Mouse (Mus musculus) small intestine, adult 2 months (tissue): ENCODE measurements around the gene Mtmr4. TPM values are rescaled to one million over a fixed set of nuclear protein-coding genes. Genes with fewer than 3 reads are reported as not detected.

Source experiments
- H3K27ac ChIP-seq: fragments of 200-500 bp; 2 replicates; pipeline ENCODE4 v1.5.1; 2012; ENCODE audit warnings: low read depth, low read length, control low read depth, inconsistent platforms; ENCODE audit not compliant: insufficient read depth
- H3K27me3 ChIP-seq: fragments of 200-500 bp; 2 replicates; pipeline ENCODE4 v1.6.1; 2012; ENCODE audit warnings: mild to moderate bottlenecking, moderate library complexity, low read length, inconsistent platforms; ENCODE audit not compliant: control insufficient read depth, insufficient read depth
- H3K36me3 ChIP-seq: fragments of 200-500 bp; 2 replicates; pipeline ENCODE4 v1.6.1; 2012; ENCODE audit warnings: mild to moderate bottlenecking, low read length, control low read depth, inconsistent platforms; ENCODE audit not compliant: control insufficient read depth, insufficient read depth
- H3K4me1 ChIP-seq: fragments of 200-500 bp; 2 replicates; pipeline ENCODE4 v1.6.1; 2012; ENCODE audit warnings: low read length, inconsistent platforms, mixed read lengths; ENCODE audit not compliant: control insufficient read depth, insufficient read depth, insufficient read length
- H3K4me3 ChIP-seq: fragments of 200-500 bp; 2 replicates; pipeline ENCODE4 v1.5.1; 2012; ENCODE audit warnings: low read depth, mild to moderate bottlenecking, control low read depth, inconsistent platforms, low read length, moderate library complexity
- CTCF ChIP-seq: fragments of 200-500 bp; IDR thresholded peaks from 2 replicates; pipeline ENCODE4 v1.5.1; 2012; ENCODE audit warnings: low read depth, mild to moderate bottlenecking, control low read depth, inconsistent platforms, low read length, moderate library complexity, mixed read lengths; ENCODE audit not compliant: insufficient replicate concordance, insufficient read length; ENCODE audit errors: extremely low read depth
- POLR2A ChIP-seq: fragments of 200-500 bp; IDR thresholded peaks from 2 replicates; pipeline ENCODE4 v1.6.1; 2012; ENCODE audit warnings: low read depth, mild to moderate bottlenecking, control low read depth, inconsistent platforms, low read length, moderate library complexity
- WGBS: fragments of 180-500 bp; shearing (Covaris S2); methylation state at CpG from one replicate; pipeline ENCODE4 v1.1.7; 2018; 5-methylcytosine and 5-hydroxymethylcytosine counted together
- polyA plus RNA-seq: library from polyadenylated mRNA; depleted of rRNA; stranded (reverse); fragments of >200 nt; gene quantifications from 2 replicates; pipeline ENCODE4 v1.2.3, GENCODE M21; 2012; rRNA removed

The Mtmr4 gene
- 28.3 and 60.0 TPM in 2 replicates for polyA plus RNA-seq

DNA sequence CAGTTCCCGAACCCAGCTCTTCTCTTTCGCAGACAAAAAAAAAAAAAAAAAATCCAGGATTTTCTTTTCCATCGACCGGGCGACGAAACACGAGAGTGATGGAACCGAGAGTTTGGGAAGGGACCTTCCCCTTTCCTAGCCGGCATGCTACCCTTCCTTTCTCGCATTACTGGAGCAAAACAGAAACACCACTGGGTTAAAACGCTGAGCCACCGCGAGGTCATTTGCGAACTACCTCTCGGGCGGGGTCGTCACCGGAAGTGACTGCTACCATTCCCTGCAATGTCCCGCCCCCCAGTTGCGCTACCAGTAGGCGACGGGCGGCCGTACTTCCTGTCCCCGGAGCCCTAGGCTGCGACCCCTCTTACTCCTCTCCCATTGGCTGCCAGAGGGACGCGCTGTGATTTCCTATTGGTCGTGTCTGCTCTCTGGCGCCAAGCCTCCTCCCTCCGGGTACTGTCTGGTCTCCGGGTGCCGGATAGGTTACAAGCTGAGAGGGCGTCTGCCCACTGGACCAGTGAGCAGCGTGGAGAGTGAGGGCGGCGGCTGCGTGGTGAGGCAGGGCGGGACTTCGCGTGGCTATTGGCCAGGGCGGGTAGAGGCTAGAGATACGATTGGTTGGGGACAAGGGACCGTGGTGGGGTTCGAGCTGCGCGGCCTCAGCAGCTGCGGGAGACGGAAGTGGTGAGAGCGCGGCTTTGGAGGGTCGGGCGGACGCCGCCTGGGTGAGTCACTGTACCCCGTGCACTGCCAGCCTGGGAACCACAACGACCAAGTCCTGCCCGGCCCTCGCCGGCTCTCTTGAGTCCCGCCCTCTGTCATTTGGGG lies at the start of gene Mtmr4:
Mtmr4 (plus strand) TSS at position 637 of the 828 bp plus-strand sequence.
- Histone ChIP-seq H3K27me3 (no peaks in the 10 kb centered on the region), H3K36me3 (peaks cover 2% of the 10 kb centered on the region), H3K27ac (peak within 1 kb of the TSS; percentile 92), H3K4me1 (peaks cover 2% of the 10 kb centered on the region; the same call in 1 of the 2 replicates), H3K4me3 (peak within 1 kb of the TSS; percentile 70)
- TF ChIP-seq POLR2A (peak; percentile 96), CTCF (no peak)
- 1% methylated on average over 61 of the region's 61 CpGs for WGBS

DNA sequence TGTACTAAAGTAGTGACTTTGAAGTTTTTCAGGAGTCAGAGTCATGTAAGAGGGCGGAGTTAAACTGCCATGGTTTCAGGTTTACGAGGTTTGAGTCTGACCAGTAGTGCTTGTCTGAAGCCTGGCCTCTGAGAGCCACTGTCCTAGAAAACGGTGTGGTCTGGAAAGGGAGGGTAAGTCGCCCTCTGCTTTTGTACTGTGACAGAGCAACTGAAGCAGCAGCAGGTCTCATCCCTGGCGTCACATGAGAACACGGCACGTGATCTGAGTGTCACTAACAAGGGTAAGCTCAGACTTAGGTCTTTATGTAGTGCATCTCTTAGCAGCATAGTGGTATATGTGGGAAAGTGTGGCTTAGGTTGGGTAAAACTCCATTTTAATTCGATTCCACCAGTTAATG lies 49.7 kb upstream of the Mtmr4 start:
- WGBS = 50% methylated on average over 8 of the region's 8 CpGs
- no peak for TF ChIP-seq CTCF
- no peaks in the 10 kb centered on the region for H3K27me3 ChIP-seq

DNA sequence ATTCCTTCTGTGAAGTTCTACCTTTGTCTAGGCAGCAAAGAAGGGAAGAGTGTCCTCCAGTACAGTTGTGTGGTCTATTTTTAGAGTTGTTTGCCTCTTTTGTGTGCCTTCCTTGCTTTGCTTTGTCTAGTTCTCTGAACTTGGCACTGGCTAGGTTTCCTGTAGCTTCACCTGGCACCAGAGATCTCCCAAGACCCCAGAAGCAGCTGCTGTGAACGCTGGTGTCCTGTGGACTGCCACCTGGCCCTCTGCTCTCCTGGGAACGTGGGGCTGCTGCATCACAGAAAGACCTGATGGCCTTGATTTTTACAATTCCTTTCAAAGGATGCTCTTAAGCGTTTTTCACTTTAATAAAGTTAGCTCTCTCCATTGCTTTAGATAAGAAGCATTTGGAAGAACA lies 49.1 kb upstream of the Mtmr4 start:
- H3K36me3 ChIP-seq = no peaks in the 10 kb centered on the region
- H3K27me3 ChIP-seq = no peaks in the 10 kb centered on the region
- no peaks in the 10 kb centered on the region for H3K4me1 ChIP-seq
- no peak overlapping the region for H3K4me3 ChIP-seq
- 35% methylated on average over 3 of the region's 3 CpGs for WGBS
- no peak for TF ChIP-seq CTCF
- TF ChIP-seq POLR2A = no peak
- H3K27ac ChIP-seq = no peak overlapping the region

More for the DNA sequence above, 49.7 kb upstream of the Mtmr4 start:
- no peaks in the 10 kb centered on the region for H3K36me3 ChIP-seq
- no peaks in the 10 kb centered on the region for H3K4me1 ChIP-seq
- H3K4me3 ChIP-seq = no peak overlapping the region
- H3K27ac ChIP-seq = no peak overlapping the region

GRCm38 (mm10) chr11:87553342-87553741 lies 38.6 kb upstream of the Mtmr4 start:
- 89% methylated on average over 4 of the region's 4 CpGs for WGBS
- no peaks in the 10 kb centered on the region for H3K36me3 ChIP-seq

DNA sequence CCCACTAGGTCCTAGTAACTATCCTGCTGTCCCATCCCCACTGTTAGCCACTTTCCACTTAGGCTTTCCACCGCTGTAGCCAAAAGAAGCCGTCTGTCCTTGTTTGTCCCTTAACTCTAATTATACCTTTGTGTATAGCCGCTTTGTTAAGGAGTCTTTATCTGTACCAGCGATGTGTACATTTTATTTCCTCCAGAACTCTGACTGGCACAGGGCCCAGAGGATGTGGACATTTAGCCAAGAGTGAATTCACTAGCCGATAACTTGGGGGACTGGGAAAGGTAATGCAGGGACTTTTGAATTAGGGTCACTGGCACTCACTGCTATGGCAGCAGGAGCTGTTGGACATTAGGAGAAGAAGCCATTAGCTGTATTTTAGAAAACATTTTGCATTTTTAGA lies 37.6 kb upstream of the Mtmr4 start:
- 10% methylated on average over 5 of the region's 5 CpGs for WGBS

More at GRCm38 (mm10) chr11:87553342-87553741, 38.6 kb upstream of the Mtmr4 start:
- Histone ChIP-seq H3K27ac (no peak overlapping the region), H3K4me1 (no peaks in the 10 kb centered on the region; the same call in 1 of the 2 replicates), H3K27me3 (no peaks in the 10 kb centered on the region), H3K4me3 (no peak overlapping the region)
- no peak for TF ChIP-seq POLR2A
- TF ChIP-seq CTCF = no peak

GRCm38 (mm10) chr11:87555106-87555703 lies 36.8 kb upstream of the Mtmr4 start:
- no peak overlapping the region for H3K4me3 ChIP-seq
- TF ChIP-seq CTCF = no peak
- no peak for TF ChIP-seq POLR2A
- no peaks in the 10 kb centered on the region; the same call in 1 of the 2 replicates for H3K4me1 ChIP-seq
- no peaks in the 10 kb centered on the region for H3K36me3 ChIP-seq
- H3K27ac ChIP-seq = no peak overlapping the region
- H3K27me3 ChIP-seq = no peaks in the 10 kb centered on the region
- 38% methylated on average over 2 of the region's 2 CpGs for WGBS

More for the DNA sequence above, 37.6 kb upstream of the Mtmr4 start:
- no peaks in the 10 kb centered on the region; the same call in 1 of the 2 replicates for H3K4me1 ChIP-seq
- H3K36me3 ChIP-seq = no peaks in the 10 kb centered on the region
- H3K4me3 ChIP-seq = no peak overlapping the region
- TF ChIP-seq CTCF (no peak), POLR2A (no peak)
- 0 out of 2 replicates have a peak overlapping the region, but pooled peaks have one; percentile 9 for H3K27ac ChIP-seq
- no peaks in the 10 kb centered on the region for H3K27me3 ChIP-seq

DNA sequence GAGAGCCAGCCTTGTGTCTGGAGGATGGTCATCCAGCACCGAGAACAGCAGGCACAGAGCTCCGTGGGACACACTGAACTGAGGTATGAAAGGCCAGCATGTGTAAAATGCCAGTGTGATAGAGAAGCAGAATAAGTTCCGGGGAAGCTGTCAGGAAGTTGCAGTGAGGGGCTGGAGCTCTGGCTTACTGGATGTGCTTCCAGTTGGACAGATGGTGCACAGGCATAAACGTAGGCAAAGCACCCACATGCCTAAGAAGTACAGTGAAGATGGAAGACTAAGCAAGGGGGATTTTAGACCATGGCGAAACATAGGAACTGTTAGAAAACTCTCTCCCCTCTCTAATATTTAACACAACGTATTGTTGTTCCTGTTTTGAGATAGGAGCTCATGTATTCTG lies 30.8 kb upstream of the Mtmr4 start:
- Histone ChIP-seq H3K27ac (no peak overlapping the region), H3K4me1 (no peaks in the 10 kb centered on the region), H3K4me3 (no peak overlapping the region), H3K36me3 (no peaks in the 10 kb centered on the region), H3K27me3 (no peaks in the 10 kb centered on the region)
- TF ChIP-seq POLR2A (no peak), CTCF (no peak)
- 68% methylated on average over 6 of the region's 6 CpGs for WGBS
